ENCODE assay signal across 32 mouse cellular contexts in the genomic region with DNA sequence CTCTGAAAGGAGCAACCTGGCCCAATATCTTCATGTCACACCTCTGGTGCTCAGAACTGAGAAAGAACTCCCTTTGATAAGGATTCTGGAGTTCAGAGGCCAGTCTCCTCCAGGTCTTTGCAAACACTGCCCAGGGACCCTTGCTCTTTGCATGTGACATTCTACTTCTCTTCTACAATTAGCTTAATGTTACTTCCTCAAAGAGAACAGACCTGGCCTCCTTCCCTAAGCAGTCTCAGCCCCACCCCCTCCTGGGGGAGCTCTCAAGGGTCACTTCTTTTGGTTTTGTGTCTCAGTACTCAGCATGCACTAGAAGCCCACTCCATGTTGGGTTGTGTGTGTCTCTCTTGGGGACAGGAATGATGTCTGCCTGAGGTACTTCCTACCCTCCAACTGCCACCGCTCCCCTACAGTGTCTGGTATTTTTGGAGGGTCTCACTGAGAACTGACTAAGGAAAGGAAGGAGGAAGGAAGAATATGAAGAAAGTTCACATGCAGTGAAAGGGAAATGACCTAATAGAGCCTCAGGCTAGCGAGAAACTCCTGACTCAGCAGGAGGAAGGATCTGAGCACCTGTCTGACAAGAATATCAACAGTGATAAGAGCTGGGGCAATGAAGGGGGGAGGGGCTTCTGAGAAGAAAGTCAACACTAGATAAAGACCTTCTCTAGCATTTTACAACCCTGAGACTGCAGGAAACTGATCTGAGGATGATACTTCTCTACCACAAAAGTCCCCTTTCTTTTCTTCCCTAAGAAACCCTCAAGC. TPM values are rescaled to one million over a fixed set of nuclear protein-coding genes. Genes with fewer than 3 reads are reported as not detected.
DNase-seq lines count a peak whose midpoint lies in the region; ATAC-seq and TF ChIP-seq lines count a peak whose summit lies in the region.
"Had no signal": no experiment of that assay in that cellular context is flagged by ENCODE, and none has a peak within 500 bp of the region (broad histone marks: within the 10 kb centered on the region; RNA-seq: fewer than 3 reads in every experiment).

No protein-coding gene starts in this region.

- no peak overlapping the region for H3K27ac ChIP-seq in MEL (ENCODE audit: control insufficient read depth, low read depth, low read length)
- peak overlapping the region; percentile 82 for H3K27ac ChIP-seq in intestine, embryonic 16.5 days (ENCODE audit: low read length)
- H3K27ac ChIP-seq in stomach, postnatal 0 days (replicated peaks), result no peak overlapping the region
- H3K27ac ChIP-seq: embryonic facial prominence, embryonic 15.5 days; forebrain, embryonic 10.5 days; heart, embryonic 13.5 days; hindbrain, embryonic 15.5 days; limb, embryonic 12.5 days; liver, embryonic 12.5 days had no signal

- no peak overlapping the region for H3K4me3 ChIP-seq in MEL (ENCODE audit: control insufficient read depth in 1 of 2, insufficient read depth in 1 of 2, low read depth in 2 of 2, low read length in 2 of 2)
- no peak overlapping the region for H3K4me3 ChIP-seq in intestine, embryonic 16.5 days (ENCODE audit: low read length)
- no peak overlapping the region for H3K4me3 ChIP-seq in stomach, postnatal 0 days (ENCODE audit: low read depth, low read length)
- H3K4me3 ChIP-seq: embryonic facial prominence, embryonic 15.5 days; forebrain, embryonic 10.5 days; heart, embryonic 13.5 days; hindbrain, embryonic 15.5 days; limb, embryonic 12.5 days; liver, embryonic 12.5 days had no signal

- no peak for TF ChIP-seq POLR2A in MEL (IDR thresholded peaks at IDR 0.05; ENCODE audit: control insufficient read depth in 1 of 2, insufficient read depth in 1 of 2, low read depth in 1 of 2, low read length in 2 of 2, poor library complexity in 1 of 2)

- H3K9me3 ChIP-seq in MEL (replicated peaks; ENCODE audit: insufficient read depth, low read length), result no peaks in the 10 kb centered on the region
- H3K9me3 ChIP-seq in intestine, embryonic 16.5 days (ENCODE audit: control insufficient read depth, low read length), result no peaks in the 10 kb centered on the region
- H3K9me3 ChIP-seq in stomach, postnatal 0 days (ENCODE audit: control insufficient read depth, low read length), result no peaks in the 10 kb centered on the region
- H3K9me3 ChIP-seq: embryonic facial prominence, embryonic 15.5 days; forebrain, embryonic 10.5 days; heart, embryonic 13.5 days; hindbrain, embryonic 15.5 days; limb, embryonic 12.5 days; liver, embryonic 12.5 days had no signal

- ATAC-seq in intestine, embryonic 16.5 days, result peak; percentile 94
- ATAC-seq in stomach, postnatal 0 days (ENCODE audit: low FRiP score, low TSS enrichment), result peak; percentile 21; the same call in 1 of the 2 replicates
- ATAC-seq: activated CD4-positive, CD25-positive, alpha-beta regulatory T cell, adult 4 months; forebrain, postnatal 0 days; liver, embryonic 12.5 days had no signal

- H3K27me3 ChIP-seq in MEL (ENCODE audit: control insufficient read depth in 1 of 2, insufficient read depth in 2 of 2, low read length in 2 of 2), result peaks cover 21 to 52% of the 10 kb centered on the region in 2 experiments
- no peaks in the 10 kb centered on the region for H3K27me3 ChIP-seq in intestine, embryonic 16.5 days (replicated peaks; ENCODE audit: control insufficient read depth, insufficient read depth, low read length)
- H3K27me3 ChIP-seq in stomach, postnatal 0 days (ENCODE audit: control insufficient read depth, insufficient read depth, low read length), result no peaks in the 10 kb centered on the region
- H3K27me3 ChIP-seq: embryonic facial prominence, embryonic 15.5 days; hindbrain, embryonic 15.5 days; limb, embryonic 12.5 days had no signal

- peak overlapping the region; percentile 9; the same call in 1 of the 2 replicates for H3K4me2 ChIP-seq in intestine, embryonic 16.5 days (ENCODE audit: low read depth, low read length)
- H3K4me2 ChIP-seq in stomach, postnatal 0 days (replicated peaks; ENCODE audit: low read depth), result no peak overlapping the region
- H3K4me2 ChIP-seq: embryonic facial prominence, embryonic 15.5 days; heart, embryonic 13.5 days; hindbrain, embryonic 15.5 days; limb, embryonic 12.5 days; liver, embryonic 12.5 days; midbrain, embryonic 11.5 days had no signal

- TF ChIP-seq CTCF in MEL (IDR thresholded peaks at IDR 0.05 in 2 of 3, conservative IDR thresholded peaks at IDR 0.05 in 1 of 3; ENCODE audit: control insufficient read depth in 1 of 3, insufficient read depth in 1 of 3, low read depth in 2 of 3, low read length in 3 of 3, poor library complexity in 1 of 3, severe bottlenecking in 1 of 3), result no peak
- no peak for TF ChIP-seq CTCF in stomach, postnatal 0 days (IDR thresholded peaks at IDR 0.05; ENCODE audit: low read depth)

- TF ChIP-seq RAD21 in MEL (IDR thresholded peaks at IDR 0.05; ENCODE audit: low read depth, low read length), result no peak

- H3K4me1 ChIP-seq in MEL (ENCODE audit: control insufficient read depth in 1 of 2, insufficient read depth in 2 of 2, low read length in 2 of 2), result peaks cover 0 to 12% of the 10 kb centered on the region in 2 experiments; a peak in 3 of 4 replicates
- H3K4me1 ChIP-seq in intestine, embryonic 16.5 days (ENCODE audit: control insufficient read depth, insufficient read depth, low read length), result 0 out of 2 replicates have a peak, but pooled peaks cover 9% of the 10 kb centered on the region
- no peaks in the 10 kb centered on the region for H3K4me1 ChIP-seq in stomach, postnatal 0 days (replicated peaks; ENCODE audit: control insufficient read depth, insufficient read depth)
- H3K4me1 ChIP-seq: embryonic facial prominence, embryonic 15.5 days; forebrain, embryonic 10.5 days; heart, embryonic 13.5 days; hindbrain, embryonic 15.5 days; limb, embryonic 12.5 days; liver, embryonic 12.5 days had no signal

- WGBS in intestine, embryonic 16.5 days, result 37% methylated on average over 2 of the region's 2 CpGs
- WGBS in stomach, postnatal 0 days, result 39% methylated on average over 2 of the region's 2 CpGs

- H3K9ac ChIP-seq in MEL (ENCODE audit: control insufficient read depth, low read depth, low read length, poor library complexity, severe bottlenecking), result no peak overlapping the region
- H3K9ac ChIP-seq in intestine, embryonic 16.5 days (ENCODE audit: low read depth, low read length), result no peak overlapping the region
- H3K9ac ChIP-seq in stomach, postnatal 0 days (ENCODE audit: low read length), result no peak overlapping the region
- H3K9ac ChIP-seq: embryonic facial prominence, embryonic 15.5 days; forebrain, postnatal 0 days; heart, embryonic 13.5 days; hindbrain, embryonic 15.5 days; limb, embryonic 12.5 days; liver, embryonic 12.5 days had no signal

- no peak for TF ChIP-seq EP300 in MEL (IDR thresholded peaks at IDR 0.05; ENCODE audit: low read depth in 1 of 2, low read length in 2 of 2)
- no peak for TF ChIP-seq EP300 in stomach, postnatal 0 days (optimal IDR thresholded peaks at IDR 0.05)

- H3K79me2 ChIP-seq in MEL (ENCODE audit: control insufficient read depth, insufficient read depth, low read length, poor library complexity), result no peaks in the 10 kb centered on the region

- no peaks in the 10 kb centered on the region; a peak in 1 of 4 replicates for H3K36me3 ChIP-seq in MEL (ENCODE audit: control insufficient read depth in 1 of 2, insufficient read depth in 2 of 2, low read length in 2 of 2)
- no peaks in the 10 kb centered on the region for H3K36me3 ChIP-seq in intestine, embryonic 16.5 days (ENCODE audit: control insufficient read depth, insufficient read depth, low read length)
- no peaks in the 10 kb centered on the region for H3K36me3 ChIP-seq in stomach, postnatal 0 days (ENCODE audit: control insufficient read depth, insufficient read depth, low read length)
- H3K36me3 ChIP-seq: embryonic facial prominence, embryonic 15.5 days; forebrain, embryonic 10.5 days; heart, embryonic 13.5 days; hindbrain, embryonic 15.5 days; limb, embryonic 12.5 days; liver, embryonic 12.5 days had no signal

- DNase-seq in thymus, postnatal 0 days (ENCODE audit: low spot score), result peak; percentile 17
- DNase-seq in thymus, postnatal 4 days, result no peak
- peak; percentile 38 for DNase-seq in MEL (ENCODE audit: low read depth, low spot score)
- DNase-seq in stomach, postnatal 0 days (ENCODE audit: low spot score), result peak; percentile 18
- DNase-seq in gastrocnemius, postnatal 4 days (ENCODE audit: low spot score in 2 of 2), result no peak
- no peak for DNase-seq in cerebellum, adult 8-10 months
- DNase-seq: adrenal gland, postnatal 14 days; cerebellum, adult 11 months; cerebellum, postnatal 14 days; forebrain, postnatal 0 days; heart, adult 11 months; kidney, adult 18-20 months; kidney, postnatal 10 days; lung, adult 2 months; lung, postnatal 36 days; retina, postnatal 1 day; thymus, adult 2 months had no signal

TF ChIP-seq in MEL, 35 proteins besides CTCF, POLR2A, EP300 and RAD21 (continues in another document):
- TF ChIP-seq TBP (IDR thresholded peaks at IDR 0.05; ENCODE audit: low read depth, low read length) (no peak), GABPA (IDR thresholded peaks at IDR 0.05; ENCODE audit: low read depth, low read length) (no peak)

RNA-seq across cellular contexts. Expression of gene Cdc34b, which starts 11.5 kb away (rescaled TPM):
- 0.12 TPM in 1 of 2 replicates, not detected in the other for polyA plus RNA-seq in thymus, postnatal 0 days (2015; fragmentation: Nextera tagmentation; extraction: Ambion mirVana)
- total RNA-seq in MEL (2012; rRNA removed), result 0.16 and 0.19 TPM in 2 replicates
- polyA plus RNA-seq in MEL (2012; ENCODE audit: insufficient read depth in 1 of 2, insufficient read length in 2 of 2, low read depth in 1 of 2, low replicate concordance in 2 of 2, missing spikeins in 1 of 2), result under 1 TPM in 1 of 2 experiments, not detected in 1; 0.29 TPM
- polyA plus RNA-seq in intestine, embryonic 16.5 days (2015; fragmentation: Nextera tagmentation; extraction: Ambion mirVana), result not detected in 2 replicates
- not detected in 2 replicates for polyA plus RNA-seq in stomach, postnatal 0 days (2015; fragmentation: Nextera tagmentation; extraction: Ambion mirVana)
- total RNA-seq in gastrocnemius, postnatal 4 days (2021), result 1 to 10 TPM in 1 of 2 experiments, under 1 TPM in 1; 0.98 to 1.3 TPM
- total RNA-seq: adrenal gland, postnatal 14 days; forebrain, postnatal 0 days; monocyte, adult 5-6 weeks had no signal
- polyA plus RNA-seq: activated CD4-positive, CD25-positive, alpha-beta regulatory T cell, adult 4 months; embryonic facial prominence, embryonic 15.5 days; forebrain, postnatal 0 days; hindbrain, embryonic 15.5 days; limb, embryonic 12.5 days; liver, embryonic 12.5 days; midbrain, embryonic 11.5 days; neural tube, embryonic 11.5 days; thymus, adult 2 months had no signal

RNA-seq across cellular contexts. Expression of gene Tmem92, which starts 29.4 kb away (rescaled TPM):
- polyA plus RNA-seq in thymus, postnatal 0 days (2015; fragmentation: Nextera tagmentation; extraction: Ambion mirVana), result 0.18 and 0.21 TPM in 2 replicates
- not detected in 2 replicates for total RNA-seq in MEL (2012; rRNA removed)
- not detected for polyA plus RNA-seq in MEL (2012; ENCODE audit: insufficient read depth in 1 of 2, insufficient read length in 2 of 2, low read depth in 1 of 2, low replicate concordance in 2 of 2, missing spikeins in 1 of 2)
- polyA plus RNA-seq in intestine, embryonic 16.5 days (2015; fragmentation: Nextera tagmentation; extraction: Ambion mirVana), result 0.11 TPM in 1 of 2 replicates, not detected in the other
- not detected in 2 replicates for polyA plus RNA-seq in stomach, postnatal 0 days (2015; fragmentation: Nextera tagmentation; extraction: Ambion mirVana)
- total RNA-seq in gastrocnemius, postnatal 4 days (2021), result not detected
- total RNA-seq: adrenal gland, postnatal 14 days; forebrain, postnatal 0 days; gastrocnemius, adult 18-20 months; heart, postnatal 25 days; left cerebral cortex, adult 8-10 months; monocyte, adult 5-6 weeks had no signal
- polyA plus RNA-seq: activated CD4-positive, CD25-positive, alpha-beta regulatory T cell, adult 4 months; embryonic facial prominence, embryonic 15.5 days; forebrain, embryonic 10.5 days; heart, embryonic 13.5 days; hindbrain, embryonic 15.5 days; limb, embryonic 12.5 days; liver, embryonic 12.5 days; lung, adult 2 months; midbrain, embryonic 11.5 days; neural tube, embryonic 11.5 days had no signal

RNA-seq across cellular contexts. Expression of gene Gm11541, which starts 48.8 kb away (rescaled TPM):
- 0.08 and 0.13 TPM in 2 replicates for polyA plus RNA-seq in thymus, postnatal 0 days (2015; fragmentation: Nextera tagmentation; extraction: Ambion mirVana)
- total RNA-seq in MEL (2012; rRNA removed), result not detected in 2 replicates
- polyA plus RNA-seq in MEL (2012; ENCODE audit: insufficient read depth in 1 of 2, insufficient read length in 2 of 2, low read depth in 1 of 2, low replicate concordance in 2 of 2, missing spikeins in 1 of 2), result not detected
- polyA plus RNA-seq in intestine, embryonic 16.5 days (2015; fragmentation: Nextera tagmentation; extraction: Ambion mirVana), result 0.42 and 0.50 TPM in 2 replicates
- polyA plus RNA-seq in stomach, postnatal 0 days (2015; fragmentation: Nextera tagmentation; extraction: Ambion mirVana), result 0.11 and 0.15 TPM in 2 replicates
- not detected for total RNA-seq in gastrocnemius, postnatal 4 days (2021)
- total RNA-seq: adrenal gland, postnatal 14 days; forebrain, postnatal 0 days; gastrocnemius, adult 18-20 months; heart, postnatal 25 days; left cerebral cortex, adult 8-10 months; monocyte, adult 5-6 weeks had no signal
- polyA plus RNA-seq: activated CD4-positive, CD25-positive, alpha-beta regulatory T cell, adult 4 months; C2C12; forebrain, embryonic 10.5 days; forebrain, postnatal 0 days; heart, embryonic 13.5 days; liver, embryonic 12.5 days; lung, adult 2 months; midbrain, embryonic 11.5 days; neural tube, embryonic 11.5 days; thymus, adult 2 months had no signal

Comparison
In these comparisons a context has a peak if more than half of its experiments do, and no peak if none do; other contexts are left out.
1. DNase-seq: peak in thymus, postnatal 0 days (single experiment), MEL (single experiment) and stomach, postnatal 0 days (single experiment); none in thymus, postnatal 4 days (single experiment), gastrocnemius, postnatal 4 days (0 of 2) and cerebellum, adult 8-10 months (single experiment).